17 mouse cellular contexts compared by ENCODE assay signal in the genomic region with DNA sequence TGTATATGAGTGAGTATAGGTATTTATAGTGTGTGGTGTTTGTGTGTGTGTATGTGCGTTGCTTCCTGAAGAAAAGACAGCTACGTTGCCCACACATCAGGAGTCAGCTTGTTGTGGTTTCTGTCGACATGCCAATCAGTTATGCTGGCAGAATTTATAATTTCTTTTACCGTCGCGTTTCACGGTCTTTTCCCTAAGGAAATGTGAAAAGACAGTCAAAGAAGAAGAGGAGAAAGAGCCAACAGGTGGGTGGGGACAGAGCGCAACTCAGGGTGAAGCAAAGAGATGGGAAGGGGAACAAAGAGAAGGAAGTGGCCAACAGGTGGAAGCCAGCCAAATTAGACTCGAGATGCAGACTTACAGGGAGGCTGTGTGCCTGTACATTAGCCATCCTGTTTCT.
DNase-seq lines count a peak whose midpoint lies in the region; ATAC-seq lines count a peak whose summit lies in the region.
"Had no signal": no experiment of that assay in that cellular context is flagged by ENCODE, and none has a peak within 500 bp of the region (broad histone marks: within the 10 kb centered on the region; RNA-seq: fewer than 3 reads in every experiment).

No protein-coding gene starts in this region.

- H3K36me3 ChIP-seq in forebrain, embryonic 14.5 days (ENCODE audit: control insufficient read depth, insufficient read depth, low read length) = no peaks in the 10 kb centered on the region
- H3K36me3 ChIP-seq in forebrain, embryonic 13.5 days (ENCODE audit: poor library complexity, severe bottlenecking) = no peaks in the 10 kb centered on the region
- H3K36me3 ChIP-seq: hindbrain, embryonic 10.5 days; limb, embryonic 15.5 days; lung, embryonic 15.5 days; stomach, embryonic 15.5 days had no signal

- no peaks in the 10 kb centered on the region for H3K9me3 ChIP-seq in forebrain, embryonic 14.5 days (replicated peaks; ENCODE audit: control insufficient read depth, low read length)
- no peaks in the 10 kb centered on the region for H3K9me3 ChIP-seq in forebrain, embryonic 13.5 days (replicated peaks)
- H3K9me3 ChIP-seq: limb, embryonic 15.5 days; lung, embryonic 15.5 days; stomach, embryonic 15.5 days had no signal

- H3K4me3 ChIP-seq in forebrain, embryonic 14.5 days (ENCODE audit: low read depth, low read length) = no peak overlapping the region
- H3K4me3 ChIP-seq in forebrain, embryonic 13.5 days = no peak overlapping the region
- H3K4me3 ChIP-seq: erythroblast, embryonic 14.5 days; hindbrain, embryonic 10.5 days; left cerebral cortex, adult 2 months; limb, embryonic 15.5 days; lung, embryonic 15.5 days; stomach, embryonic 15.5 days had no signal

- no peak overlapping the region for H3K4me2 ChIP-seq in forebrain, embryonic 14.5 days (ENCODE audit: low read length)
- no peak overlapping the region for H3K4me2 ChIP-seq in forebrain, embryonic 13.5 days
- H3K4me2 ChIP-seq: limb, embryonic 15.5 days; lung, embryonic 15.5 days; stomach, embryonic 15.5 days had no signal

- no peaks in the 10 kb centered on the region for H3K4me1 ChIP-seq in forebrain, embryonic 14.5 days (ENCODE audit: control insufficient read depth, insufficient read depth, low read length)
- no peaks in the 10 kb centered on the region for H3K4me1 ChIP-seq in forebrain, embryonic 13.5 days
- H3K4me1 ChIP-seq: hindbrain, embryonic 10.5 days; limb, embryonic 15.5 days; lung, embryonic 15.5 days; stomach, embryonic 15.5 days had no signal

- 73% methylated on average over 9 of the region's 9 CpGs for WGBS in forebrain, embryonic 14.5 days
- WGBS in forebrain, embryonic 13.5 days = 79% methylated on average over 9 of the region's 9 CpGs

- H3K9ac ChIP-seq in forebrain, embryonic 14.5 days (ENCODE audit: low read length) = no peak overlapping the region
- no peak overlapping the region for H3K9ac ChIP-seq in forebrain, embryonic 13.5 days
- H3K9ac ChIP-seq: limb, embryonic 15.5 days; lung, embryonic 15.5 days; stomach, embryonic 15.5 days had no signal

- DNase-seq in forebrain, embryonic 14.5 days (ENCODE audit: low spot score) = peak; percentile 16
- peak; percentile 7 for DNase-seq in testis, postnatal 10 days (ENCODE audit: low spot score)
- no peak for DNase-seq in testis, postnatal 14 days (ENCODE audit: low spot score)
- DNase-seq in naive thymus-derived CD4-positive, alpha-beta T cell, adult 2 months (ENCODE audit: low read depth) = peak; percentile 65
- no peak for DNase-seq in natural killer cell, adult 2 months (ENCODE audit: low spot score in 2 of 2)
- no peak for DNase-seq in urinary bladder, postnatal 36 days (ENCODE audit: low spot score in 2 of 2)
- DNase-seq: adrenal gland, postnatal 14 days; kidney, postnatal 4 days had no signal

- no peak overlapping the region for H3K27ac ChIP-seq in forebrain, embryonic 14.5 days (ENCODE audit: low read depth, low read length)
- H3K27ac ChIP-seq in forebrain, embryonic 13.5 days = no peak overlapping the region
- H3K27ac ChIP-seq: hindbrain, embryonic 10.5 days; left cerebral cortex, adult 2 months; limb, embryonic 15.5 days; lung, embryonic 15.5 days; stomach, embryonic 15.5 days had no signal

- no peak for ATAC-seq in forebrain, embryonic 14.5 days
- no peak for ATAC-seq in forebrain, embryonic 13.5 days
- ATAC-seq in common myeloid progenitor, adult 5-6 weeks (replicated peaks; ENCODE audit: low read depth, poor library complexity, severe bottlenecking) = peak; percentile 71
- ATAC-seq: intestine, postnatal 0 days had no signal

- H3K27me3 ChIP-seq in forebrain, embryonic 14.5 days (replicated peaks; ENCODE audit: control insufficient read depth, insufficient read depth, low read length) = no peaks in the 10 kb centered on the region
- H3K27me3 ChIP-seq in forebrain, embryonic 13.5 days = no peaks in the 10 kb centered on the region
- H3K27me3 ChIP-seq: limb, embryonic 15.5 days; lung, embryonic 15.5 days; stomach, embryonic 15.5 days had no signal

Comparison
In these comparisons a context has a peak if more than half of its experiments do, and no peak if none do; other contexts are left out.
1. DNase-seq: peak in forebrain, embryonic 14.5 days (single experiment), testis, postnatal 10 days (single experiment) and naive thymus-derived CD4-positive, alpha-beta T cell, adult 2 months (single experiment); none in testis, postnatal 14 days (single experiment), natural killer cell, adult 2 months (0 of 2) and urinary bladder, postnatal 36 days (0 of 2).